Mouse (Mus musculus) Patski (cell line): ENCODE data around the gene Slc43a2. TPM values are rescaled to one million over a fixed set of nuclear protein-coding genes. Genes with fewer than 3 reads are reported as not detected.

Experiments
- ATAC-seq: fragments of 100-300 bp; one replicate; pipeline ENCODE4 v1.8.0; 2021
- CTCF ChIA-PET: fragments of 350-600 bp; sonication (Branson Sonifier 250); formaldehyde crosslinking; loops from one replicate; lab custom pipeline; 2022; ENCODE audit warnings: inconsistent platforms; lab: Charles Lee
- POLR2A ChIA-PET: fragments of 350-600 bp; sonication (Branson Sonifier 250); formaldehyde crosslinking; loops from one replicate; lab custom pipeline; 2022; ENCODE audit warnings: antibody characterized with exemption, inconsistent platforms; lab: Charles Lee
- DNase-seq: peaks from one replicate; pipeline ENCODE4 v3.0.0-alpha.2; 2011; ENCODE audit warnings: low read depth, low spot score
- H3K27me3 ChIP-seq: fragments of 371-371 bp; one replicate; pipeline ENCODE4 v1.5.1; 2021
- CTCF ChIP-seq: fragments of 100-300 bp; IDR thresholded peaks from one replicate; pipeline ENCODE4 v1.5.1; 2021
- in situ Hi-C: fragments of 300-500 bp; cut with MboI; formaldehyde crosslinking; loops from 3 replicates; pipeline ENCODE4 v1.11.1; 2018; ENCODE audit warnings: low pct_unique_long_range_greater_than_20kb, mixed read lengths
- polyA plus RNA-seq: library from polyadenylated mRNA; unstranded; gene quantifications from one replicate; pipeline ENCODE4 v1.2.3, GENCODE M21; 2021

Gene Slc43a2
- polyA plus RNA-seq, 1 experiment from 2014 or later: 10.0 TPM

DNA sequence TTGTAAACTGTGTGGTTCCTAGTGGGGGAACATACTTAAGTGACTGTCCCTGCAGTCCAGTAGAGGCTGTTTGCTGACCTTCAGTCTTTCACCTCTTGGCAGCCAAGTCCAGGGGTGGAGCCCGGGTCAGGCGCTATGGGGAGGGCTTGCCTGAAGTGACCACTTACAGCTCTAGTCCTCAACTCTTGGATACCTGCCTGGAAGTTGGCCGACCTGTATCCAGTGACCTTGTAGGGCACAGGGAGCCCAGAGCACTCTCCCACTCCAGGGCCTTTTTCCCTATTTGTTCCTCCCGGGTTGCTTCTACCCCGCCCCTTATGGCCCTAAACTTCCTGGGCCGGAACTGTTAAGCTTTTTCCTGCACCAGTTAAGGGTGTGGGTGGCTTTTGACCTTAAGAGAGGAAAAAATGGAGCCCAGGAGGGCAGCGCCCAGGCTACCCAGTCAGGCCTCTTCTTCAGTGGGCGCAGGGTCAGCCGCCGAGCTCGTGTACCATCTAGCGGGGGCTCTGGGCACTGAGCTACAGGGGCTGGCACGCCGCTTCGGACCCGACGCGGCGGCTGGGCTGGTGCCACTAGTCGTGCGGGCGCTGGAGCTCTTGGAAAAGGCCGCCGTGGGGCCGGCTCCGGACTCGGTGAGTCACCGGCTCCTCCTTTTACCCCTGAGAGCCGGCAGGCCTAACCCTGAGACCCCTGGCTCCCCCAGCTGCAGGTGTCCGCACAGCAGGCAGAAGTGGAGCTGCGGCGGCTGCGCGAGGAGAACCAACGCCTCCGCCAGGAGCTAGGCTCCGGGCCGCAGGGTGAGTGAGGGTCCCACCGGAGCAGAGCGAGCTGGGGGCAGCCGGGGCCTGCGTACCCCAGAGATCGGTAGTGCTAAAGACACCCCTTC lies 21.5 kb upstream of the Slc43a2 start, which contains the start of gene Rilp:
TSS of gene Rilp (plus strand) at position 354 of the 886 bp plus-strand sequence.
- no peaks in the 10 kb centered on the region for H3K27me3 ChIP-seq
- peak; percentile 21 for ATAC-seq
- ChIA-PET POLR2A (interaction anchor here (0.6 to 2.3 kb wide), 7 partner anchors 10 to 49 kb away, joined by 3 to 7 read pairs (median 5); partner anchors contain the start of genes Prpf8 and Tlcd2), CTCF (interaction anchor here (0.8 to 4.6 kb wide), 13 partner anchors 12 to 107 kb away, joined by 3 to 42 read pairs (median 4); partner anchors contain the start of genes Prpf8, Tlcd2 and Wdr81)
- in situ Hi-C loops: loop anchor here (10.0 kb wide), 1 partner anchor 105 kb away; no protein-coding TSS in a partner anchor
- no peak for TF ChIP-seq CTCF
- DNase-seq: no peak

DNA sequence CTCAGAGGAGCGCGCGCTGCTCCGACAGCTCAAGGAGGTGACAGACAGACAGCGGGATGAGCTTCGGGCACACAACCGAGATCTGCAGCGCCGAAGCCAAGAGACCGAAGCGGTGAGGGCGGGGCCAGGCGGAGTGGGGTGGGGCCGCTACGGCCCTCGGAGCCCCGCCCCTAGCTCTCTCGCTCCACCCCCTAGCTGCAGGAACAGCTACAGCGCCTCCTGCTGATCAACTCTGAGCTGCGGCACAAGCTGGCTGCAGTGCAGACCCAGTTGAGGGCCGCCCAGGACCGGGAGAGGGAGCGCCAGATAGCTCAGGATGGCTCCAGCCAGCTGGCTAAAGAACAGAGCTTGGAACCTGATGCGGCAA lies 20.9 kb upstream of the Slc43a2 start:
- H3K27me3 ChIP-seq: no peaks in the 10 kb centered on the region
- ChIA-PET POLR2A (interaction anchor here (1.1 to 1.9 kb wide), 4 partner anchors 11 to 49 kb away, joined by 5 to 6 read pairs (median 5); partner anchors contain the start of gene Tlcd2), CTCF (interaction anchor here (0.8 to 4.6 kb wide), 13 partner anchors 12 to 107 kb away, joined by 3 to 42 read pairs (median 4); partner anchors contain the start of genes Prpf8, Tlcd2 and Wdr81)
- DNase-seq (no peak), ATAC-seq (peak; percentile 32)
- in situ Hi-C loops: no loop called here
- TF ChIP-seq CTCF: peak; percentile 91

GRCm38 (mm10) chr11:75511213-75511612 lies 20.3 kb upstream of the Slc43a2 start:
- no peaks in the 10 kb centered on the region for H3K27me3 ChIP-seq
- POLR2A ChIA-PET: interaction anchor here (0.5 to 1.8 kb wide), 4 partner anchors 20 to 77 kb away, joined by 3 to 7 read pairs (median 5); partner anchors contain the start of genes Slc43a2 and Tlcd2
- ATAC-seq: no peak
- CTCF ChIA-PET: interaction anchor here (0.6 to 4.6 kb wide), 11 partner anchors 12 to 108 kb away, joined by 3 to 42 read pairs (median 4); partner anchors contain the start of genes Prpf8 and Wdr81
- DNase-seq: no peak
- TF ChIP-seq CTCF: no peak
- in situ Hi-C loops: no loop called here

GRCm38 (mm10) chr11:75512301-75513018 lies 19.0 kb upstream of the Slc43a2 start:
- CTCF ChIA-PET: interaction anchor here (0.9 to 4.6 kb wide), 6 partner anchors 14 to 116 kb away, joined by 3 to 42 read pairs (median 4); partner anchors contain the start of gene Wdr81
- no peak for DNase-seq
- no peaks in the 10 kb centered on the region for H3K27me3 ChIP-seq
- ATAC-seq: no peak
- TF ChIP-seq CTCF: no peak
- in situ Hi-C loops: no loop called here
- POLR2A ChIA-PET: no interaction called here

GRCm38 (mm10) chr11:75513336-75513735 lies 18.2 kb upstream of the Slc43a2 start, which contains the start of gene Scarf1:
Scarf1 (plus strand) TSS chr11:75513540.
- no peak for TF ChIP-seq CTCF
- no peak for DNase-seq
- CTCF ChIA-PET: interaction anchor here (1.0 to 4.6 kb wide), 2 partner anchors 13 to 110 kb away, joined by 3 to 42 read pairs; no protein-coding TSS in a partner anchor
- POLR2A ChIA-PET: interaction anchor here (0.6 kb wide), 1 partner anchor 16 kb away, joined by 4 read pairs; no protein-coding TSS in a partner anchor
- no peak for ATAC-seq
- H3K27me3 ChIP-seq: no peaks in the 10 kb centered on the region
- in situ Hi-C loops: no loop called here

DNA sequence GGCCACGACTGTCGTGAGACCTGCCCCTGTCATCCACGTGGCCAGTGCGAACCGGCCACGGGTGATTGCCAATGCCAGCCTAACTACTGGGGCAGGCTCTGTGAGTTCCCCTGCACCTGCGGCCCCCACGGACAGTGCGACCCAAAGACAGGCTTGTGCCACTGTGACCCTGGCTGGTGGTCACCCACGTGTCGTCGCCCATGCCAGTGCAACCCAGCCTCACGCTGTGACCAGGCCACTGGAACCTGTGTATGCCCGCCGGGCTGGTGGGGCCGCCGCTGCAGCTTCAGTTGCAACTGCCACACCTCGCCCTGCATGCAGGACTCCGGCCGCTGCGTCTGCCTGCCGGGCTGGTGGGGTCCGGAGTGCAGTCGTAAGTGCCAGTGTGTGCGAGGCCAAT lies 16.3 kb upstream of the Slc43a2 start:
- ATAC-seq: no peak
- CTCF ChIA-PET: no interaction called here

GRCm38 (mm10) chr11:75519834-75520633 lies 11.5 kb upstream of the Slc43a2 start:
- DNase-seq (no peak), ATAC-seq (no peak)
- CTCF ChIA-PET: interaction anchor here (1.1 to 1.6 kb wide), 2 partner anchors 22 to 54 kb away, joined by 3 read pairs; no protein-coding TSS in a partner anchor
- TF ChIP-seq CTCF: no peak
- POLR2A ChIA-PET: interaction anchor here (0.5 to 0.7 kb wide), 2 partner anchors 53 to 690 kb away, joined by 3 to 4 read pairs; no protein-coding TSS in a partner anchor
- no peaks in the 10 kb centered on the region for H3K27me3 ChIP-seq
- in situ Hi-C loops: no loop called here

More for the DNA sequence above, 16.3 kb upstream of the Slc43a2 start:
- POLR2A ChIA-PET: interaction anchor here (0.6 kb wide), 1 partner anchor 112 kb away, joined by 3 read pairs; no protein-coding TSS in a partner anchor
- in situ Hi-C loops: no loop called here
- no peak for DNase-seq
- H3K27me3 ChIP-seq: no peaks in the 10 kb centered on the region
- no peak for TF ChIP-seq CTCF

GRCm38 (mm10) chr11:75521609-75522008 lies 9.9 kb upstream of the Slc43a2 start:
- TF ChIP-seq CTCF: no peak
- ChIA-PET CTCF (no interaction called here), POLR2A (no interaction called here)
- DNase-seq (no peak), ATAC-seq (no peak)
- H3K27me3 ChIP-seq: no peaks in the 10 kb centered on the region
- in situ Hi-C loops: no loop called here

DNA sequence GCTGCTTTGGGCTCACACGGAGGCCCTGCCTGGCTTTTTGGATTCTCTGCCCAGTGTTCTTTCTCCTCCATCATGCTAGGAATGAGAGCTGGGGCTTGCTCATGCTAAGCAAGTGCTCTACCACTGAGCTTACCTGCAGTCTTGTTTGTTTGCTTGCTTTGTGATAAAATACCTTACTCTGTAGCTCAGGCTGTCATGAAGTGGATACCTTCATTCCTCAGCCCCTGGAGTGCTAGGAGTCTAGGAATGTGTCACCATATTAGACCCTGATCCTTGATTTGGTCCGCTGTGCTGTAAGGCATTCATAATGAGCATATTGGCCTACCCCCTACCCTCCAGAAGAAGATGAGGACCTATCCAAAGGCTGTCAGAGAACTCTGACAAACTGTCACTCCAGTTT lies 8.7 kb upstream of the Slc43a2 start:
- ATAC-seq: no peak
- ChIA-PET CTCF (interaction anchor here (2.0 kb wide), 1 partner anchor 12 kb away, joined by 8 read pairs; the partner anchor contains the start of gene Rilp), POLR2A (no interaction called here)
- no peak for DNase-seq
- TF ChIP-seq CTCF: no peak
- in situ Hi-C loops: no loop called here
- H3K27me3 ChIP-seq: no peaks in the 10 kb centered on the region
